ENCODE assay signal across 26 mouse cellular contexts in the genomic region with DNA sequence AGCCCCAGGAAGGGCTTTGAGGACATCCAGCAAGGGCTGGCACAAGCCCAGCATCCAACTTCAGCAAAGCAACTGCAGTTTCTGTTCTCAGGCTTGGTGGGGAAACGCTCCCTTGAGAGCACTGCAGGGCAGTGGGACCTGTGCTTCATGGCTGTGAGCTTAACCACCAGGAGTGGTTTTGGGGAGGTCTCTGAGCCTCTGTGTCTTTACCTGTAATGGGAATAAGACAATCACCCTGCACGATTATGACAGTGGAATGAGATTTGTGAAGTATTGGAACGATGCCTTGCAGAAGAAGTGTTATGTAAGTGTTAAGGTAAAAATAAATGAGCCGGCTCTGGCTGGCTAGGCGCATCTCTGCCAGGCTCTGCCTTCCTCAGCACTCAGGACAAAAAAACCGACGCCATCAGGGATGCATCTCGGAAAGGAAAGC. TPM values are rescaled to one million over a fixed set of nuclear protein-coding genes. Genes with fewer than 3 reads are reported as not detected.
DNase-seq lines count a peak whose midpoint lies in the region; ATAC-seq and TF ChIP-seq lines count a peak whose summit lies in the region.
"Had no signal": no experiment of that assay in that cellular context is flagged by ENCODE, and none has a peak within 500 bp of the region (broad histone marks: within the 10 kb centered on the region; RNA-seq: fewer than 3 reads in every experiment).

No protein-coding gene starts in this region.

- peak overlapping the region; percentile 84 for H3K27ac ChIP-seq in layer of hippocampus, adult 2 months
- H3K27ac ChIP-seq: forebrain, embryonic 10.5 days; heart, embryonic 15.5 days; kidney, postnatal 0 days; neural tube, embryonic 13.5 days had no signal

- H3K4me3 ChIP-seq in layer of hippocampus, adult 2 months = no peak overlapping the region
- H3K4me3 ChIP-seq: forebrain, embryonic 10.5 days; heart, embryonic 15.5 days; neural tube, embryonic 13.5 days had no signal

- DNase-seq in cerebellum, postnatal 4 days (ENCODE audit: low spot score in 2 of 2) = no peak
- peak in 1 of 2 experiments; percentile 36 for DNase-seq in layer of hippocampus, adult 2 months (ENCODE audit: low spot score in 2 of 2)
- no peak for DNase-seq in layer of hippocampus, adult 11-12 months (ENCODE audit: low spot score)
- DNase-seq in brain, adult 2 months (ENCODE audit: low read depth, low spot score) = peak; percentile 91
- peak; percentile 69 to 89 for DNase-seq in left cerebral cortex, postnatal 14 days (ENCODE audit: low spot score in 2 of 2)
- no peak for DNase-seq in urinary bladder, postnatal 4 days (ENCODE audit: low spot score in 2 of 2)
- DNase-seq in thymus, postnatal 0 days (ENCODE audit: low spot score) = no peak
- DNase-seq: adrenal gland, adult 2 months; gastrocnemius, postnatal 25 days; heart, postnatal 4 days; liver; liver, postnatal 0 days; lung, postnatal 10 days; midbrain, embryonic 14.5 days; thymus, postnatal 4 days had no signal

- TF ChIP-seq CTCF in layer of hippocampus, adult 2 months (conservative IDR thresholded peaks at IDR 0.05) = no peak

- ATAC-seq in cerebellum, adult (ENCODE audit: insufficient number of reproducible peaks, low FRiP score, low TSS enrichment) = 0 out of 2 replicates have a peak, but pooled peaks have one; percentile 14
- ATAC-seq: hindbrain, embryonic 16.5 days; intestine, postnatal 0 days; liver, postnatal 0 days had no signal

- intact Hi-C loops in left cerebral cortex, postnatal 14 days (cut with DNase I) = no loop called here

RNA-seq across cellular contexts. Expression of gene Kcnq2, which starts 7.6 kb away (rescaled TPM):
- 100 to 1,000 TPM; 327 to 335 TPM for total RNA-seq in layer of hippocampus, adult 2 months (2021)
- 100 to 1,000 TPM; 179 to 188 TPM for total RNA-seq in left cerebral cortex, postnatal 14 days (2021)
- 0.07 and 0.10 TPM in 2 replicates for polyA plus RNA-seq in thymus, postnatal 0 days (2015; fragmentation: Nextera tagmentation; extraction: Ambion mirVana)
- total RNA-seq: gastrocnemius, postnatal 25 days; megakaryocyte progenitor cell, adult 5-6 weeks had no signal
- polyA plus RNA-seq: kidney, postnatal 0 days; liver, postnatal 0 days had no signal

RNA-seq across cellular contexts. Expression of gene Eef1a2, which starts 14.1 kb away (rescaled TPM):
- 1,000 to 10,000 TPM; 1,145 to 1,175 TPM for total RNA-seq in layer of hippocampus, adult 2 months (2021)
- 1,000 to 10,000 TPM; 1,193 to 1,221 TPM for total RNA-seq in left cerebral cortex, postnatal 14 days (2021)
- not detected in 2 replicates for polyA plus RNA-seq in thymus, postnatal 0 days (2015; fragmentation: Nextera tagmentation; extraction: Ambion mirVana)
- total RNA-seq: megakaryocyte progenitor cell, adult 5-6 weeks had no signal
- polyA plus RNA-seq: liver, postnatal 0 days had no signal

RNA-seq across cellular contexts. Expression of gene Ppdpf, which starts 44.3 kb away (rescaled TPM):
- total RNA-seq in layer of hippocampus, adult 2 months (2021) = 10 to 100 TPM; 85.4 to 90.2 TPM
- 100 to 1,000 TPM; 114 to 118 TPM for total RNA-seq in left cerebral cortex, postnatal 14 days (2021)
- polyA plus RNA-seq in thymus, postnatal 0 days (2015; fragmentation: Nextera tagmentation; extraction: Ambion mirVana) = 270 and 288 TPM in 2 replicates

RNA-seq across cellular contexts. Expression of gene Ptk6, which starts 59.9 kb away (rescaled TPM):
- under 1 TPM in 1 of 2 experiments, not detected in 1; 0.10 TPM for total RNA-seq in layer of hippocampus, adult 2 months (2021)
- under 1 TPM in 1 of 2 experiments, not detected in 1; 0.08 TPM for total RNA-seq in left cerebral cortex, postnatal 14 days (2021)
- polyA plus RNA-seq in thymus, postnatal 0 days (2015; fragmentation: Nextera tagmentation; extraction: Ambion mirVana) = 0.03 and 0.05 TPM in 2 replicates
- total RNA-seq: gastrocnemius, postnatal 25 days; heart, adult 8-10 months; heart, postnatal 4 days; layer of hippocampus, adult 8-10 months; left cerebral cortex, adult 8-10 months; megakaryocyte progenitor cell, adult 5-6 weeks had no signal
- polyA plus RNA-seq: forebrain, embryonic 10.5 days; hindbrain, embryonic 16.5 days; kidney, postnatal 0 days; midbrain, embryonic 14.5 days; neural tube, embryonic 13.5 days had no signal

Comparison
In these comparisons a context has a peak if more than half of its experiments do, and no peak if none do; other contexts are left out.
1. DNase-seq: peak in brain, adult 2 months (single experiment) and left cerebral cortex, postnatal 14 days (2 of 2); none in cerebellum, postnatal 4 days (0 of 2), layer of hippocampus, adult 11-12 months (single experiment), urinary bladder, postnatal 4 days (0 of 2) and thymus, postnatal 0 days (single experiment).